Mouse (Mus musculus): ENCODE results near the gene Cyp2c65.
"Not testable (repeated sequence)": the region's sequence is repeated elsewhere in the genome, so short reads cannot be mapped to it uniquely, and the experiment has no call there.

The Cyp2c65 gene

DNA sequence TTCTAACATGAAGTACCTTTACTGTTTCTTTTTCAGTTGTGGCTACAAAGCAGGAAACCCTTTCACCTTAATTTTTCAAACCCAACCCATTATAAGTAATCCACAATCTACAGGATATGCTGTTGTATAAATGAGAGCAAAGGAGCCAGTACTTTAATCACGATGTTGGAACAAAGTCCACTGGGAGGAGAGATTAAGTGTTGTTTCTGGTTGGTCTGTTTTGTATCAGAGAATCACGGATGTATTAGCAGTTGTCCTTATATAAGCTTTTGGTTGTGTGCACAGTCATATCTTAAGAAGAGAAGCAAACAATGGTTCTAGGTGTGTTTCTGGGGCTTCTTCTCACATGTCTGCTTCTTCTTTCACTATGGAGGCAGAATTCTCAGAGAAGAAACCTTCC, at the start of gene Cyp2c65:
Gene Cyp2c65, plus strand, starts transcription at position 297 of the 400 bp plus-strand sequence.
- no peak for DNase-seq (ENCODE audit: low spot score)

DNA sequence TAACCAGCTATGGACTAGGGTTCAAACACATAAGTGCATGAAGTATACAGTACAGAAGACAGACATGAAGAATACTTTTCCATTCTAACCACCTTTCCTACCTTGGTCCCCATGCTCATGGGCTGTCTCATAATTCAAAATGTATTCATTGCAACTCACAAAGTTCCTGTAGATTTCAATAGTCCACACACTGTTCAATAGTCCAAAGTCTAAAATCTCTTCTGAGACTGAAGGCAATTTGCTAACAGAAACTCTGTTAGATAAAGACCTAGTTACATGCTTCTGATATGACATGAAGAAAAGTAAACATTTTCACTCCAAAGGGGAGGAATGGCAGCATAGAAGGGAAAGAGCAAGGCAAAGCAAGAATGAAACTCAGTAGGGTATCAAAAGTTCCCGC, 2.9 kb upstream of the Cyp2c65 start:
- DNase-seq (ENCODE audit: low spot score), result no peak

DNA sequence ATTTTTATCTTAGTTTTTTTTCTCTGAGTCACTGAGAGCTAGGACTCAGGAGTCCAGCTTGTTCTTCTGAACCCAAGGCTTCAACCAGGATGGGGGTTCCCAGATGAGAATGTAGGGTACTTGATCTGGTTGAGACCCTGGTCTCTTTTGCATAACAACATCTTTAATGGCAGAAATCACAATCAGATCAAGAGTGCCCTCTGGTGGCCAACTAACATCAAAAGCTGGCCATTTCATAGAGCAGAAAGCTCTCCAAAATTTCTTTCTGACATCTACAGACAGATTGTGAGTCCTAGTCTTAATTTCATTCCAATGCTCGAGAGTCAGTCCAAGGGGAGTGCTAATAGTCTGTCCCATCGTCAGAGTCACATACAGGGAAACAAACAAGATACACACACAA, 38.0 kb downstream of the Cyp2c65 start:
- not testable (repeated sequence) for DNase-seq (ENCODE audit: low spot score)

- no peak for DNase-seq (ENCODE audit: low spot score)
Observed at GRCm38 (mm10) chr19:39113644-39114043, 52.8 kb downstream of the Cyp2c65 start, which contains the start of gene Cyp2c66. Cyp2c66 (plus strand) TSS chr19:39113898.

Measured in lung, postnatal 25 days (tissue).